Mouse (Mus musculus) E14TG2a.4 (cell line): ENCODE results near the gene Gm10153.
A peak's percentile ranks its signal among the peaks of the same experiment; 100 is the strongest.
"Not testable (repeated sequence)": the region's sequence is repeated elsewhere in the genome, so short reads cannot be mapped to it uniquely, and the experiment has no call there.

Source experiments
- H3K27me3 ChIP-seq: 2 replicates; pipeline ENCODE4 v1.6.1; 2014; ENCODE audit warnings: low read length, control low read depth; ENCODE audit not compliant: insufficient read depth
- H3K36me3 ChIP-seq: 2 replicates; pipeline ENCODE4 v1.6.1; 2014; ENCODE audit warnings: low read length, control low read depth; ENCODE audit not compliant: insufficient read depth
- H3K4me1 ChIP-seq: replicated peaks from 2 replicates; pipeline ENCODE4 v1.6.1; 2014; ENCODE audit warnings: low read depth, low read length, control low read depth
- H3K4me3 ChIP-seq: replicated peaks from 2 replicates; pipeline ENCODE4 v1.5.1; 2014; ENCODE audit warnings: mild to moderate bottlenecking, low read length
- H3K9me3 ChIP-seq: 2 replicates; pipeline ENCODE4 v1.6.1; 2014; ENCODE audit warnings: low read length, control low read depth
- CTCF ChIP-seq: conservative IDR thresholded peaks from 2 replicates; pipeline ENCODE4 v1.5.1; 2014; ENCODE audit warnings: low read length
- NANOG ChIP-seq: IDR thresholded peaks from 2 replicates; pipeline ENCODE4 v1.6.1; 2014; ENCODE audit warnings: borderline replicate concordance, low read length, mixed read lengths
- POU5F1 ChIP-seq: IDR thresholded peaks from 2 replicates; pipeline ENCODE4 v1.6.1; 2014; ENCODE audit warnings: low read length, borderline replicate concordance

Gene Gm10153

GRCm38 (mm10) chr7:142188156-142188555, 2.0 kb downstream of the Gm10153 start:
- Histone ChIP-seq H3K36me3 (no peaks in the 10 kb centered on the region), H3K27me3 (peaks cover 17% of the 10 kb centered on the region), H3K4me3 (no peak overlapping the region), H3K9me3 (peaks cover 4% of the 10 kb centered on the region; the same call in 1 of the 2 replicates), H3K4me1 (no peaks in the 10 kb centered on the region)
- TF ChIP-seq NANOG: no peak
- no peak for TF ChIP-seq CTCF
- TF ChIP-seq POU5F1: no peak

GRCm38 (mm10) chr7:142181021-142181420, 9.2 kb downstream of the Gm10153 start:
- H3K27me3 ChIP-seq: 0 out of 2 replicates have a peak, but pooled peaks cover 2% of the 10 kb centered on the region
- TF ChIP-seq CTCF (no peak), POU5F1 (no peak), NANOG (no peak)
- no peaks in the 10 kb centered on the region for H3K36me3 ChIP-seq
- peaks cover 23% of the 10 kb centered on the region for H3K9me3 ChIP-seq
- no peaks in the 10 kb centered on the region for H3K4me1 ChIP-seq
- no peak overlapping the region for H3K4me3 ChIP-seq

GRCm38 (mm10) chr7:142178685-142179084, 11.5 kb downstream of the Gm10153 start:
- H3K27me3 ChIP-seq: 0 out of 2 replicates have a peak, but pooled peaks cover 2% of the 10 kb centered on the region
- peaks cover 19% of the 10 kb centered on the region for H3K9me3 ChIP-seq
- no peak for TF ChIP-seq NANOG
- no peaks in the 10 kb centered on the region for H3K4me1 ChIP-seq
- H3K4me3 ChIP-seq: no peak overlapping the region
- no peaks in the 10 kb centered on the region for H3K36me3 ChIP-seq

- H3K4me1 ChIP-seq, H3K27me3 ChIP-seq, H3K36me3 ChIP-seq, H3K4me3 ChIP-seq: not testable (repeated sequence)
- H3K9me3 ChIP-seq: peaks cover 19% of the 10 kb centered on the region
Measured at GRCm38 (mm10) chr7:142175905-142176304, 14.3 kb downstream of the Gm10153 start, which contains the start of gene Krtap5-2. Krtap5-2 (minus strand) TSS chr7:142176005.

GRCm38 (mm10) chr7:142169836-142170235, 20.4 kb downstream of the Gm10153 start:
- TF ChIP-seq NANOG: no peak
- TF ChIP-seq CTCF: peak; percentile 90
- H3K4me3 ChIP-seq: no peak overlapping the region
- H3K9me3 ChIP-seq: no peaks in the 10 kb centered on the region
- H3K36me3 ChIP-seq: no peaks in the 10 kb centered on the region
- peaks cover 4% of the 10 kb centered on the region; the same call in 1 of the 2 replicates for H3K27me3 ChIP-seq
- H3K4me1 ChIP-seq: no peaks in the 10 kb centered on the region; the same call in 1 of the 2 replicates

GRCm38 (mm10) chr7:142165639-142166038, 24.6 kb downstream of the Gm10153 start, which contains the start of gene Gm4553:
Gm4553 (minus strand) TSS chr7:142165739.
- H3K9me3 ChIP-seq, H3K36me3 ChIP-seq, H3K4me1 ChIP-seq, H3K27me3 ChIP-seq, H3K4me3 ChIP-seq: not testable (repeated sequence)

GRCm38 (mm10) chr7:142159366-142159765, 30.8 kb downstream of the Gm10153 start:
- Histone ChIP-seq H3K4me3 (no peak overlapping the region), H3K4me1 (no peaks in the 10 kb centered on the region), H3K36me3 (no peaks in the 10 kb centered on the region), H3K27me3 (no peaks in the 10 kb centered on the region), H3K9me3 (no peaks in the 10 kb centered on the region)
- TF ChIP-seq NANOG: no peak

- H3K36me3 ChIP-seq: not testable (repeated sequence)
Measured at GRCm38 (mm10) chr7:142157013-142157412, 33.2 kb downstream of the Gm10153 start, which contains the start of gene Gm29735. Gm29735 (minus strand) TSS chr7:142157113.

GRCm38 (mm10) chr7:142155308-142155707, 34.9 kb downstream of the Gm10153 start:
- H3K4me3 ChIP-seq: no peak overlapping the region
- no peaks in the 10 kb centered on the region for H3K9me3 ChIP-seq
- H3K27me3 ChIP-seq: 0 out of 2 replicates have a peak, but pooled peaks cover 5% of the 10 kb centered on the region
- TF ChIP-seq NANOG (no peak), CTCF (no peak), POU5F1 (no peak)
- H3K4me1 ChIP-seq: no peaks in the 10 kb centered on the region
- no peaks in the 10 kb centered on the region for H3K36me3 ChIP-seq

More at GRCm38 (mm10) chr7:142157013-142157412, 33.2 kb downstream of the Gm10153 start, which contains the start of gene Gm29735:
- not testable (repeated sequence) for H3K9me3 ChIP-seq, H3K27me3 ChIP-seq, H3K4me1 ChIP-seq, H3K4me3 ChIP-seq

- no peak for TF ChIP-seq NANOG
- no peak for TF ChIP-seq CTCF
- TF ChIP-seq POU5F1: no peak
Measured at GRCm38 (mm10) chr7:142152191-142152590, 38.0 kb downstream of the Gm10153 start.

More at GRCm38 (mm10) chr7:142152191-142152590, 38.0 kb downstream of the Gm10153 start:
- no peaks in the 10 kb centered on the region for H3K4me1 ChIP-seq
- no peaks in the 10 kb centered on the region for H3K9me3 ChIP-seq
- H3K27me3 ChIP-seq: 0 out of 2 replicates have a peak, but pooled peaks cover 5% of the 10 kb centered on the region
- H3K36me3 ChIP-seq: no peaks in the 10 kb centered on the region
- no peak overlapping the region for H3K4me3 ChIP-seq
